28 mouse cellular contexts compared by ENCODE assay signal in the genomic region with DNA sequence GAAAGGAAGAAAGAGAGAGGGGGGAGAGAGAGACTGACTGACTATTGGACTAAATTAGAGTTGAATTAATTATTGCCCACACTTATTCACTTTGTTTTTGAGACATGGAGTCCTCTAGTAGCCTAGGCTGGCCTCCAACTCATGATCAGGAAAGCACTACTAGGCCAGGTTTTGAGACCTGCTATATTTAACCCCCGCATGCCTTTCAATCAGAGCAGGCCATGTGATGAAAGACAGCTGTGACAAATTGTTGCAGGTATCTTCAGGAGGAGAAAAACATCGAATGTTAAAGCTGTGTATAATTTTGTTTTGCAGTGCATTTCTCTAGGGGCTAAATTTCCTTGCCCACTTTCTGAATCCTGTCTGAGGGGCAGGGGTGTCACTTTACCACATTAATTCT. TPM values are rescaled to one million over a fixed set of nuclear protein-coding genes. Genes with fewer than 3 reads are reported as not detected.
DNase-seq lines count a peak whose midpoint lies in the region; ATAC-seq and TF ChIP-seq lines count a peak whose summit lies in the region.
"Had no signal": no experiment of that assay in that cellular context is flagged by ENCODE, and none has a peak within 500 bp of the region (broad histone marks: within the 10 kb centered on the region; RNA-seq: fewer than 3 reads in every experiment).

No protein-coding gene starts in this region.

- H3K4me3 ChIP-seq in heart, embryonic 10.5 days = no peak overlapping the region
- no peak overlapping the region for H3K4me3 ChIP-seq in heart, embryonic 15.5 days
- no peak overlapping the region for H3K4me3 ChIP-seq in thymus, adult 2 months (ENCODE audit: control insufficient read depth, insufficient read depth, low read length)
- H3K4me3 ChIP-seq: embryonic facial prominence, embryonic 13.5 days; forebrain, embryonic 10.5 days; forebrain, embryonic 15.5 days; liver, embryonic 13.5 days; midbrain, embryonic 15.5 days had no signal

- intact Hi-C loops in heart, postnatal 10 days (cut with DNase I) = no loop called here

- H3K27ac ChIP-seq in heart, embryonic 10.5 days = peak overlapping the region; percentile 73
- peak overlapping the region; percentile 74 for H3K27ac ChIP-seq in heart, embryonic 15.5 days
- H3K27ac ChIP-seq in thymus, adult 2 months (ENCODE audit: control insufficient read depth, insufficient read depth, low read length) = peak overlapping the region; percentile 99
- H3K27ac ChIP-seq: forebrain, embryonic 10.5 days; forebrain, embryonic 15.5 days; hindbrain, embryonic 14.5 days; liver, embryonic 13.5 days; midbrain, embryonic 15.5 days had no signal

- DNase-seq in heart, embryonic 10.5 days (ENCODE audit: low spot score) = no peak
- DNase-seq in heart, postnatal 4 days = no peak
- no peak for DNase-seq in heart, postnatal 10 days
- DNase-seq in thymus, adult 2 months = peak; percentile 33
- no peak for DNase-seq in thymus, postnatal 25 days
- no peak for DNase-seq in lung, postnatal 4 days
- DNase-seq: adrenal gland, postnatal 10 days; cerebellum, adult 11 months; cerebellum, adult 9-10 months; cerebellum, postnatal 36 days; gastrocnemius, postnatal 36 days; kidney, adult 9 months; kidney, postnatal 10 days; layer of hippocampus, postnatal 36 days; left cerebral cortex, postnatal 4 days; liver, embryonic 13.5 days; lung, adult 2 months; lung, postnatal 10 days; right cerebral cortex, postnatal 25 days; spleen, adult 18-20 months had no signal

- H3K9ac ChIP-seq in heart, embryonic 15.5 days = no peak overlapping the region
- H3K9ac ChIP-seq: embryonic facial prominence, embryonic 13.5 days; forebrain, embryonic 15.5 days; hindbrain, embryonic 14.5 days; liver, embryonic 13.5 days; midbrain, embryonic 15.5 days had no signal

- no peak for TF ChIP-seq CTCF in thymus, adult 2 months (IDR thresholded peaks at IDR 0.05; ENCODE audit: borderline replicate concordance, control insufficient read depth, extremely low read depth, insufficient read depth, low read length, poor library complexity)

- H3K9me3 ChIP-seq in heart, embryonic 10.5 days = no peaks in the 10 kb centered on the region
- H3K9me3 ChIP-seq in heart, embryonic 15.5 days (replicated peaks) = no peaks in the 10 kb centered on the region
- H3K9me3 ChIP-seq: embryonic facial prominence, embryonic 13.5 days; forebrain, embryonic 10.5 days; forebrain, embryonic 15.5 days; liver, embryonic 13.5 days; midbrain, embryonic 15.5 days had no signal

- no peak for ATAC-seq in heart, embryonic 15.5 days (replicated peaks; ENCODE audit: insufficient number of reproducible peaks, insufficient read depth, low FRiP score, low read depth)
- ATAC-seq: forebrain, embryonic 15.5 days; intestine, postnatal 0 days; midbrain, embryonic 15.5 days; Patski had no signal

- peaks cover 38% of the 10 kb centered on the region for H3K4me1 ChIP-seq in heart, embryonic 10.5 days
- peaks cover 22% of the 10 kb centered on the region for H3K4me1 ChIP-seq in heart, embryonic 15.5 days (replicated peaks)
- peaks cover 44% of the 10 kb centered on the region for H3K4me1 ChIP-seq in thymus, adult 2 months (replicated peaks; ENCODE audit: control insufficient read depth, insufficient read depth, low read length)
- H3K4me1 ChIP-seq: forebrain, embryonic 15.5 days had no signal

- no peak overlapping the region for H3K4me2 ChIP-seq in heart, embryonic 15.5 days
- H3K4me2 ChIP-seq: forebrain, embryonic 15.5 days; hindbrain, embryonic 14.5 days; liver, embryonic 13.5 days; midbrain, embryonic 15.5 days had no signal

- H3K36me3 ChIP-seq in heart, embryonic 10.5 days = no peaks in the 10 kb centered on the region
- no peaks in the 10 kb centered on the region for H3K36me3 ChIP-seq in heart, embryonic 15.5 days
- no peaks in the 10 kb centered on the region for H3K36me3 ChIP-seq in thymus, adult 2 months (ENCODE audit: control insufficient read depth, insufficient read depth, low read length)
- H3K36me3 ChIP-seq: embryonic facial prominence, embryonic 13.5 days; forebrain, embryonic 10.5 days; forebrain, embryonic 15.5 days; liver, embryonic 13.5 days; midbrain, embryonic 15.5 days had no signal

- no peaks in the 10 kb centered on the region for H3K27me3 ChIP-seq in heart, embryonic 10.5 days (ENCODE audit: insufficient read depth, poor library complexity, severe bottlenecking)
- no peaks in the 10 kb centered on the region for H3K27me3 ChIP-seq in heart, embryonic 15.5 days
- no peaks in the 10 kb centered on the region for H3K27me3 ChIP-seq in thymus, adult 2 months (ENCODE audit: control insufficient read depth, insufficient read depth, low read length)
- H3K27me3 ChIP-seq: embryonic facial prominence, embryonic 13.5 days; forebrain, embryonic 15.5 days; liver, embryonic 13.5 days; midbrain, embryonic 15.5 days; Patski had no signal

- TF ChIP-seq POLR2A in thymus, adult 2 months (IDR thresholded peaks at IDR 0.05; ENCODE audit: control insufficient read depth, extremely low read depth, insufficient read depth, low read length, poor library complexity) = no peak

- WGBS in heart, embryonic 10.5 days = 44% methylated on average over 2 of the region's 2 CpGs
- WGBS in heart, embryonic 15.5 days = 53% methylated on average over 2 of the region's 2 CpGs
- WGBS in thymus, adult 2 months = 15% methylated on average over 2 of the region's 2 CpGs

RNA-seq across cellular contexts. Expression of gene Lrig2, which starts 53.1 kb away (rescaled TPM):
- 13.0 and 14.1 TPM in 2 replicates for polyA plus RNA-seq in heart, embryonic 10.5 days (2016; fragmentation: Nextera tagmentation; extraction: Ambion mirVana)
- total RNA-seq in heart, postnatal 4 days (2021) = 10 to 100 TPM; 15.9 to 16.6 TPM
- polyA plus RNA-seq in heart, embryonic 15.5 days (2015; fragmentation: Nextera tagmentation; extraction: Ambion mirVana) = 11.0 and 12.5 TPM in 2 replicates
- total RNA-seq in heart, postnatal 10 days (2021) = 10 to 100 TPM; 14.2 TPM
- 10.2 and 10.7 TPM in 2 replicates for polyA plus RNA-seq in thymus, adult 2 months (2012; rRNA removed)
